Mouse (Mus musculus): ENCODE measurements at regions not wholly inside any gene's neighbourhood (a gene's known extent, or its start where the extent isn't known, plus 50 kb on each side); places are given as distances from the start of the nearest gene placed in this dataset.

DNA sequence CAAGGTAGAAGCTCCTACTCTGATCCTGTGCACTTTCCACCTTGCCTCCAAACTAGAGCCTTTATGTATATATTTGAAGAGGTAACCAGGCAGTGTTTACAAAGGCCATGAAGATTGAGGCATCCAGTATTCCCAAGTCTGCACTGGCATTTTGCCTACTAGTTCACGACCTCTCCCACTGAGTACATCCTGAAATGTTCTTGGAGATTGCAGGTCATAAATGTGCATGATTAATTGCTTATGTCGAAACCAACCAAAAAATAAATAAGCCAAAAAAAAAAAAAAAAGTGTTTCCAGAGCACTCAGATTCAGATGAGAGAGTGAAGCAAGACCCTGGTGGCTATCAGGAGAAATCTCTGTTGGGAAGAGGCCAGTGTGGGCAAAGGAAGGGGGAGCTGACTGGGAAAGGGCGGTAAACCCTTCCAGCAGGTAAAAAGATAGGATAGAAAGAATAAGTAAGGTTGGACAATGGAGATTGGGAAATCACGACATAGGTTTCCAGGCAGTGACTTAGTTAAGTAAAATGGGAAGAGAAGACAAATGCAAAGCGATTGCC, 133.6 kb upstream of the Nrip1 start:
- H3K27ac ChIP-seq: no peak overlapping the region
- H3K9ac ChIP-seq: no peak overlapping the region
- H3K27me3 ChIP-seq (ENCODE audit: control insufficient read depth, insufficient read depth, low read length): no peaks in the 10 kb centered on the region
- H3K9me3 ChIP-seq (ENCODE audit: control insufficient read depth, low read length): no peaks in the 10 kb centered on the region
- H3K4me3 ChIP-seq (replicated peaks; ENCODE audit: low read length): no peak overlapping the region
- WGBS: 87% methylated on average over 5 of the region's 5 CpGs
- ATAC-seq (ENCODE audit: low FRiP score): no peak
- H3K36me3 ChIP-seq (replicated peaks; ENCODE audit: control insufficient read depth, insufficient read depth): no peaks in the 10 kb centered on the region
- no peak overlapping the region for H3K4me2 ChIP-seq (replicated peaks)
- DNase-seq (ENCODE audit: low spot score): no peak
- no peaks in the 10 kb centered on the region for H3K4me1 ChIP-seq (replicated peaks; ENCODE audit: control insufficient read depth, insufficient read depth, low read length)

DNA sequence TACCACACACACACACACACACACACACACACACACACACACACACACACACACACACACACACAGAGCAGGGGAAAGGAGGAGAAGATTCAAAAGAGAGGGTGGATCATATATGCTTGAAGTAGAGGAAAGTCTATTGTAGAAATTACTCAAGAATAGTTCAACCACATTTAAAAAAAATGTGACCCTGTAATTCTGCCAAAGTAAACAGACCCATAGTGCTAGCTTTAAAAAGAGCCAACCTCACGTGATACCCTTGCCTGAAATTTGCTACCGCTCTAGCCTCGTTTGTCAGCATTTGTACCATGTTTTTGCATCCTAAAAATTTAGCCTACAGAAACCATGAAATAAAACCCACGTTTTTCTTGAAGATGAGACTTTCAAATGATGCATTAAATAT, 132.6 kb upstream of the Nrip1 start:
- H3K36me3 ChIP-seq (replicated peaks; ENCODE audit: control insufficient read depth, insufficient read depth): no peaks in the 10 kb centered on the region
- H3K27me3 ChIP-seq (ENCODE audit: control insufficient read depth, insufficient read depth, low read length): no peaks in the 10 kb centered on the region
- no peak overlapping the region for H3K4me3 ChIP-seq (replicated peaks; ENCODE audit: low read length)
- WGBS: 84% methylated on average over 4 of the region's 4 CpGs
- ATAC-seq (ENCODE audit: low FRiP score) (no peak), DNase-seq (ENCODE audit: low spot score) (no peak)
- no peak overlapping the region for H3K27ac ChIP-seq
- no peaks in the 10 kb centered on the region for H3K4me1 ChIP-seq (replicated peaks; ENCODE audit: control insufficient read depth, insufficient read depth, low read length)
- no peaks in the 10 kb centered on the region for H3K9me3 ChIP-seq (ENCODE audit: control insufficient read depth, low read length)
- H3K4me2 ChIP-seq (replicated peaks): no peak overlapping the region
- no peak overlapping the region for H3K9ac ChIP-seq

DNA sequence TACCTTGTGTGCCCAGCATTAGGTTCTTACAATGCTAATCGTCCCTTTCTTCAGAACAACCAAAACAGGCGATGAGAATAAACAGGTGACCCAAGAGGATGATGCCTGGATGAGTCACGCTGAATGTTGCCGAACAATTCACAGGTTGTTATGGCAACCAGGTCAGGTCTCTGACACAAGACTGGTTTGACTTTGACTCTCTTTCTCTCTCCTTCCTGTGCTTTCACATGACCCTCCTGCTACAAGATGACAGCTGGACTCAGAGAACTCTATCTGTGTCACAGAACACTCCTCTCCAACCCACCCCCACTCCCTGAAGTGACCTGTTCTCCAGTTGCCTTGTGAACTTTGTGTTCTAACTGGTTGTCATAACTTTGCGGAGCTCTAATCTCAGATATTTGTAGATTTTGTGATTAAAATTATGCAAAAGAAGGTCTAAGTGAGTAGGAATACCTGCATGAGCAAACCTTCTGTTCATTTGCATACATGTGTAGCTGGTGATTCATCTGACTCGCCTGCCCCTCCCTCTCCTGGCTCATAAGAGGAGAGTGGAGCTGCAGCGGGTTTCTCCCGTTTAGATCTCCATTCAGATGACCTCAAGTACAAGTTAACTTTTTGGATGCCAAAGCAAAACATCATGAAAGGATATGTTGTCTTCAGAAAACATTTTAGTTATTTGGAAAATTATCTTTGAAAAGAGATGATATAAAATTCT, 126.2 kb upstream of the Nrip1 start:
- Histone ChIP-seq H3K4me2 (replicated peaks) (no peak overlapping the region), H3K36me3 (replicated peaks; ENCODE audit: control insufficient read depth, insufficient read depth) (no peaks in the 10 kb centered on the region), H3K4me1 (replicated peaks; ENCODE audit: control insufficient read depth, insufficient read depth, low read length) (no peaks in the 10 kb centered on the region), H3K9ac (no peak overlapping the region), H3K27me3 (ENCODE audit: control insufficient read depth, insufficient read depth, low read length) (no peaks in the 10 kb centered on the region), H3K9me3 (ENCODE audit: control insufficient read depth, low read length) (no peaks in the 10 kb centered on the region), H3K27ac (no peak overlapping the region), H3K4me3 (replicated peaks; ENCODE audit: low read length) (no peak overlapping the region)
- 70% methylated on average over 8 of the region's 8 CpGs for WGBS
- DNase-seq (ENCODE audit: low spot score): no peak
- ATAC-seq (ENCODE audit: low FRiP score): no peak

DNA sequence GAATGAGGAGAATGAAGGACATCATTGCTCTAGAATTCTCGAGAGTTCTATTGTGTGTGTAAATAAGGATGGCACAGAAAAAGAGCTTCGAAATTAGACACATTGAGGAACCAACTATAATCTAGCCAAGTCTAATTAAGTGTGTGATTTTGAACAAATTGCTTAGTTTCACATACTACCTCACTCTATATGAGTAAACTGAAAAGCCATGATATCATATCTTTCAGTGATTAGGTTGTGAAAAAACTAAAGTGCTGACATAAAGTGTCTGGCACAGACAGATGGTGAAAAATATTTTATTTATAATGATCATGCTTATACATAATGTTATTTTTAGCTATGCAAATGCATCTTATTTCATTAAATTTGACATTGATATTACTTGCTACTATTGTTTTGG, 124.6 kb upstream of the Nrip1 start:
- no peak overlapping the region for H3K4me3 ChIP-seq (replicated peaks; ENCODE audit: low read length)
- H3K27me3 ChIP-seq (ENCODE audit: control insufficient read depth, insufficient read depth, low read length): no peaks in the 10 kb centered on the region
- H3K4me2 ChIP-seq (replicated peaks): no peak overlapping the region
- H3K27ac ChIP-seq: no peak overlapping the region
- no peaks in the 10 kb centered on the region for H3K36me3 ChIP-seq (replicated peaks; ENCODE audit: control insufficient read depth, insufficient read depth)
- H3K9me3 ChIP-seq (ENCODE audit: control insufficient read depth, low read length): no peaks in the 10 kb centered on the region
- H3K4me1 ChIP-seq (replicated peaks; ENCODE audit: control insufficient read depth, insufficient read depth, low read length): no peaks in the 10 kb centered on the region
- DNase-seq (ENCODE audit: low spot score) (no peak), ATAC-seq (ENCODE audit: low FRiP score) (no peak)
- H3K9ac ChIP-seq: no peak overlapping the region
- 84% methylated on average over 2 of the region's 2 CpGs for WGBS

DNA sequence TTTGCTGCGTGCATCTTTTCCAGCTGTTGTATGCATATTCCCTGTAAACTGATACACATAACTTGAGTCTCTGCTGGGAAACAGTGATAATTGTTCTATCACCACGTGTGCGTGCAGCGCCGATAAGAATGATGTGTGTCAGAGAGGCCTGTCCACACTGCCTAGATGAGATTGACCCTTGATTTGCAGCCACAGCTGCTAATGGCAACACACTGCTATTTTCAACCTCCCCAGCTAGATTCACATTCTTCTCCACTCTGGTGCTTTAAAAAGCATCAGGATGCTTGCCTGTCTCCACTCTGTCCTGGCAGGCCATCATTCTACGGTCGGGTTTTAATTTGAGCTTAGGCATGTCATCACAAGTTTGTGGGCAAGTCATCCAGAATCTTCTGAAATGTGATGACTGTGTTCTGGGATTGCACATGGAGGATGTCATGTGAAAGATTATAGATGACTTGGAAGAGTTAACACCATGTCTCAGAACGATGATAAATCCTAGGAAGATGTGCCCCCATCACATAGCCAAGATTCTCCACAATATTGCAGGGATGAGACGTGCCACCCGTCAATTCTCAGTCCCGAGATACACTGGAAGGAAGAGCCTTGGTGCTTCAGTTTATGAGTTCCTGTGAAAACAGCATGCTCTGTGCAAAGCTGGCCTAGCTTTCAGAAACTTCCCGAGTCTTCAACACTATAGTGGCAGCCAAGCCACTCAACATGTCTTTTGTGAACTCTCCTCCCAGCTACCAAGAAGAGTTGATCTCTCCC, 123.6 kb upstream of the Nrip1 start:
- DNase-seq (ENCODE audit: low spot score) (no peak), ATAC-seq (ENCODE audit: low FRiP score) (no peak)
- Histone ChIP-seq H3K36me3 (replicated peaks; ENCODE audit: control insufficient read depth, insufficient read depth) (no peaks in the 10 kb centered on the region), H3K9ac (no peak overlapping the region), H3K4me3 (replicated peaks; ENCODE audit: low read length) (no peak overlapping the region), H3K4me1 (replicated peaks; ENCODE audit: control insufficient read depth, insufficient read depth, low read length) (no peaks in the 10 kb centered on the region), H3K27ac (no peak overlapping the region), H3K9me3 (ENCODE audit: control insufficient read depth, low read length) (no peaks in the 10 kb centered on the region), H3K4me2 (replicated peaks) (no peak overlapping the region), H3K27me3 (ENCODE audit: control insufficient read depth, insufficient read depth, low read length) (no peaks in the 10 kb centered on the region)
- 89% methylated on average over 12 of the region's 12 CpGs for WGBS

DNA sequence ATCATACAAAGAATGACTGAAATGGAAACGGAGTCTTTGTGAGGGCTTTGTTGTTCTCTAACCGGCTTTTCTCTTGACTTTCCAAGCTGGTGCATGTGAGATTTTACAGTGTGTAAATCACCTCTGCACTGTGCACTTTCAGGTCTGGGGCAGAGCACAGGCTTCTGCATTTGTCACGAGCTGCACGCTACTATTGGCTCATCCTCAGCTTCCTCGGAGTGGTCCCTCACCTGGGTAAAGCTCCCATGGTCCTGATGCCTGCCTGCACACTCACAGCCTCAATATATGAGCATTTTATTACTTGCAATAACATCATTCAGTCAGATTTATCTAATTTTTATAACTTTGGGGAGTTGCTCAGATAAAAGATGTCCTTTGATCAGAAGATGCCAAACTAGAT, 109.8 kb upstream of the Nrip1 start:
- Histone ChIP-seq H3K9ac (no peak overlapping the region), H3K27ac (no peak overlapping the region), H3K4me2 (replicated peaks) (no peak overlapping the region), H3K27me3 (ENCODE audit: control insufficient read depth, insufficient read depth, low read length) (no peaks in the 10 kb centered on the region), H3K36me3 (replicated peaks; ENCODE audit: control insufficient read depth, insufficient read depth) (no peaks in the 10 kb centered on the region), H3K4me3 (replicated peaks; ENCODE audit: low read length) (no peak overlapping the region), H3K4me1 (replicated peaks; ENCODE audit: control insufficient read depth, insufficient read depth, low read length) (no peaks in the 10 kb centered on the region), H3K9me3 (ENCODE audit: control insufficient read depth, low read length) (no peaks in the 10 kb centered on the region)
- WGBS: 88% methylated on average over 5 of the region's 5 CpGs
- DNase-seq (ENCODE audit: low spot score): no peak
- ATAC-seq (ENCODE audit: low FRiP score): no peak

DNA sequence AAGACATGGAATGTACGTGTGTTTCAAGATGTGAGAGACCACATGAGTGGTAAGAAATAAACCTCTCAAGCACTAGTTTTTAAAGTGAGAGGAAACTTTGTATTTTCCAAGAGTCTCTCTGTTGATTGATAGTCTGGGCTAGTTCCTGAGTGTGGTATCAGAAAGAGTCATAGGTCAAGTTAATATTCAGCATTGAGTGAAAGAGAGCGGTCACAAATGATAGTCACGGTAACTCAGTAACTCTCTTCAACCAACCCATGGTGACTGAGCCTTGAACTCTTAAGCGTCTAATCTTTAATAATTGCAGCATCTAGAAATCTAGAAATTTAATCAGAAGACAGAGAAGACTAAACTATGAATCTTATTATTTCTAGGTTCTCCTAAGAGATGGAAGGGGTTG, 108.3 kb upstream of the Nrip1 start:
- Histone ChIP-seq H3K4me3 (replicated peaks; ENCODE audit: low read length) (no peak overlapping the region), H3K4me1 (replicated peaks; ENCODE audit: control insufficient read depth, insufficient read depth, low read length) (no peaks in the 10 kb centered on the region), H3K27ac (no peak overlapping the region), H3K27me3 (ENCODE audit: control insufficient read depth, insufficient read depth, low read length) (no peaks in the 10 kb centered on the region), H3K9me3 (ENCODE audit: control insufficient read depth, low read length) (no peaks in the 10 kb centered on the region), H3K36me3 (replicated peaks; ENCODE audit: control insufficient read depth, insufficient read depth) (no peaks in the 10 kb centered on the region), H3K9ac (no peak overlapping the region), H3K4me2 (replicated peaks) (no peak overlapping the region)
- ATAC-seq (ENCODE audit: low FRiP score) (no peak), DNase-seq (ENCODE audit: low spot score) (no peak)
- 95% methylated on average over 4 of the region's 4 CpGs for WGBS

DNA sequence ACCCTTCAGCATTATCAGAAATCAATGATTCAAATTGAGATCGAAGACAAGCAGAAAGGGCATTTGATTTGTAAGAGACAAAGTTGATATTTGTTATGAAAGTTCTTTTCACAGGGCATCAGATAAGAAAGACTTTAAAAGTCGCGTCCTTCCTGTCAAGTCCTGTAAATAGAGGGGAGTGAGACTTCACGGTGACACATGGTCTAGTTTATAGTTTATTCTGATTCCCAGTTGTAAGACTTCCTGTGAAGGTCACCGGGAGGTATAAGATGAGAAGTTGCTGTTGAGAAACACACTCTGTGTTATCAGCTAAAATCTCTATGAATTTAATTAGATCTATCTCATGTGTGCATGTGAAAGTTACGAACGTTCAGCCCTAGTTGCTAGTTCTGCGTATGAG, 103.8 kb upstream of the Nrip1 start:
- Histone ChIP-seq H3K4me1 (replicated peaks; ENCODE audit: control insufficient read depth, insufficient read depth, low read length) (no peaks in the 10 kb centered on the region), H3K36me3 (replicated peaks; ENCODE audit: control insufficient read depth, insufficient read depth) (no peaks in the 10 kb centered on the region), H3K9me3 (ENCODE audit: control insufficient read depth, low read length) (no peaks in the 10 kb centered on the region), H3K27me3 (ENCODE audit: control insufficient read depth, insufficient read depth, low read length) (no peaks in the 10 kb centered on the region), H3K27ac (no peak overlapping the region), H3K4me3 (replicated peaks; ENCODE audit: low read length) (no peak overlapping the region), H3K4me2 (replicated peaks) (no peak overlapping the region), H3K9ac (no peak overlapping the region)
- DNase-seq (ENCODE audit: low spot score) (no peak), ATAC-seq (ENCODE audit: low FRiP score) (no peak)
- 92% methylated on average over 8 of the region's 8 CpGs for WGBS

DNA sequence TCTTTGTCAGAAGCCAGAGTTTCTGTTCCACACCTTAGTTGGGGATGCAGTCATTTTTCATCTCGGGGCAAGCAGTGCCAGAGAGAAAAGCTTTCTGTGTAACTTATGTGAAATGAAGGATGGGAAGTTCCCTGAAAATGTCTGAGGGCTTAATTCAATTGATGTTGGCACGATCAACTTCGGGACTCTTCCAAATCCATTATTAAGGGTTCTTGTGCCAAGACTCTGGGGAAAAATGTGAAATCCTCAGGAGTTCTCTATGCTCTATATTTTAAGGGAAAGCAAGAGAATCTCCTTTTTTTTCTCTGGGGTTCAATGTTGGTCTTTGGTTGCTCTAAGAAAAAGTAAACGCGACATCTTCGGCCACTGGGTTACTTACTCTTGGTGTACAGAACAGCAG, 100.9 kb upstream of the Nrip1 start:
- H3K27me3 ChIP-seq (ENCODE audit: control insufficient read depth, insufficient read depth, low read length): no peaks in the 10 kb centered on the region
- DNase-seq (ENCODE audit: low spot score) (no peak), ATAC-seq (ENCODE audit: low FRiP score) (no peak)
- no peaks in the 10 kb centered on the region for H3K4me1 ChIP-seq (replicated peaks; ENCODE audit: control insufficient read depth, insufficient read depth, low read length)
- WGBS: 90% methylated on average over 6 of the region's 6 CpGs
- H3K9me3 ChIP-seq (ENCODE audit: control insufficient read depth, low read length): no peaks in the 10 kb centered on the region
- H3K4me2 ChIP-seq (replicated peaks): no peak overlapping the region
- H3K36me3 ChIP-seq (replicated peaks; ENCODE audit: control insufficient read depth, insufficient read depth): no peaks in the 10 kb centered on the region
- H3K27ac ChIP-seq: no peak overlapping the region
- H3K4me3 ChIP-seq (replicated peaks; ENCODE audit: low read length): no peak overlapping the region
- no peak overlapping the region for H3K9ac ChIP-seq

Measured in hindbrain, embryonic 14.5 days (tissue).